Mouse (Mus musculus) spleen, adult 2 months (tissue): ENCODE measurements around the gene F830045P16Rik. TPM values are rescaled to one million over a fixed set of nuclear protein-coding genes. Genes with fewer than 3 reads are reported as not detected.
A peak's percentile ranks its signal among the peaks of the same experiment; 100 is the strongest.

ENCODE experiments used
- DNase-seq, 2 experiments: peaks; one replicate each; pipeline versions ENCODE4 v3.0.0 to v3.0.0-alpha.2; 2012 to 2021; ENCODE audit warnings: low spot score in 2 of 2, low read depth in 1 of 2
- H3K27ac ChIP-seq: fragments of 200-500 bp; 2 replicates; pipeline ENCODE4 v1.5.1; 2012; ENCODE audit warnings: low read length, inconsistent platforms; ENCODE audit not compliant: insufficient read depth
- H3K27me3 ChIP-seq: fragments of 200-500 bp; 2 replicates; pipeline ENCODE4 v1.6.1; 2012; ENCODE audit warnings: mild to moderate bottlenecking, moderate library complexity, low read length, inconsistent platforms; ENCODE audit not compliant: control insufficient read depth, insufficient read depth
- H3K36me3 ChIP-seq: fragments of 200-500 bp; 2 replicates; pipeline ENCODE4 v1.6.1; 2012; ENCODE audit warnings: mild to moderate bottlenecking, low read length, inconsistent platforms; ENCODE audit not compliant: control insufficient read depth, insufficient read depth
- H3K4me1 ChIP-seq: fragments of 200-500 bp; 2 replicates; pipeline ENCODE4 v1.6.1; 2011; ENCODE audit warnings: inconsistent platforms; ENCODE audit not compliant: control insufficient read depth, insufficient read depth, insufficient read length
- H3K4me3 ChIP-seq: fragments of 200-500 bp; 2 replicates; pipeline ENCODE4 v1.5.1; 2011; ENCODE audit warnings: mild to moderate bottlenecking, inconsistent platforms; ENCODE audit not compliant: insufficient read depth, insufficient read length; ENCODE audit errors: extremely low read depth
- CTCF ChIP-seq: fragments of 200-500 bp; IDR thresholded peaks from 2 replicates; pipeline ENCODE4 v1.5.1; 2011; ENCODE audit warnings: mild to moderate bottlenecking, inconsistent platforms; ENCODE audit not compliant: insufficient read depth, insufficient read length, insufficient replicate concordance; ENCODE audit errors: extremely low read depth
- POLR2A ChIP-seq: fragments of 200-500 bp; IDR thresholded peaks from 2 replicates; pipeline ENCODE4 v1.6.1; 2011; ENCODE audit warnings: low read depth, low read length, inconsistent platforms
- WGBS: fragments of 180-500 bp; shearing (Covaris S2); methylation state at CpG from one replicate; pipeline ENCODE4 v1.1.7; 2018; 5-methylcytosine and 5-hydroxymethylcytosine counted together
- polyA plus RNA-seq: library from polyadenylated mRNA; depleted of rRNA; stranded (reverse); fragments of >200 nt; gene quantifications from 2 replicates; pipeline ENCODE4 v1.2.3, GENCODE M21; 2012

F830045P16Rik gene
- polyA plus RNA-seq, 1 experiment, result 0.07 TPM

- H3K27ac ChIP-seq, result peak overlapping the region; percentile 45
- no peaks in the 10 kb centered on the region for H3K4me1 ChIP-seq
- no peaks in the 10 kb centered on the region for H3K36me3 ChIP-seq
- H3K4me3 ChIP-seq, result no peak overlapping the region
- TF ChIP-seq CTCF (no peak), POLR2A (no peak)
- H3K27me3 ChIP-seq, result no peaks in the 10 kb centered on the region
- 24% methylated on average over 9 of the region's 9 CpGs for WGBS
- DNase-seq, result no peak
Observed at GRCm38 (mm10) chr2:129549537-129550135, 13.2 kb upstream of the F830045P16Rik start.

DNA sequence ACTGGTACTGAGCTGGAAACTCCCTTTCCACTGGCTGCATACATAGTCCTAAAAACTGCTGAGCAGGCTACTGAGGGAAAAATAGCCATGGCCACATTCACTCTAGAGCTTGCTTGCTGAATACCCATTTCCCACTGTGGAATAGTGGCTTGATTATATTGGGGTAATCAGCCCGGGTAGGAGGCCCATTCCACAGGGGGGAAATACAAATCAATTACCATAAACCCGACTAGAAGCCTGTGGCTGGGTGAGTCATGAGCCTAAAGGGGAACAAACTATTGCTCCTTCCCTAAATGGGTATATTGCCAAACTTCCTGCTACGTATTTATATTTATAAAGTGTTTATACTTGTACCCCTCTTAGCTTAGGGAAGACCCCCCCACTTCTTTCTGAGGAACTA lies 10.4 kb upstream of the F830045P16Rik start:
- H3K27ac ChIP-seq, result no peak overlapping the region
- 21% methylated on average over 3 of the region's 3 CpGs for WGBS

DNA sequence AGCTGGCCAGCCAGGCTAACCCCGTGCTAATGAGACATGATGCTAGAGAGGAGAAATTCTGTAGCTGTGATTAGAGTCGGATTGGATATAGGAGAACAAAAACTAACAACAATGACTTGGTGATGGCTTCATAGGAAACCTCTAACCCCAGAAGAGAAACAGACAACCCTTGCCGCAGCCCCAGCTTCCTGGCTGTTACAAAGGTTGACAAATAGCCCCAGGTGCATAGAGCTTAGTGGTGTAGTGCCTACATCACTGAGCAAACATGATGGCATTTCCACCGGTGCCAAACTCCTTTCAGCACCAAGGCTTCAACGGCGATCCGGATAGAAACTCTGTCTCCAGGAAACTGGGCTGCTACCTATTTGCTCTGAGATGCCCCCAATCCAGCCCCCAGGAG lies 9.2 kb upstream of the F830045P16Rik start:
- no peak for DNase-seq
- Histone ChIP-seq H3K27ac (no peak overlapping the region), H3K4me1 (no peaks in the 10 kb centered on the region), H3K36me3 (no peaks in the 10 kb centered on the region), H3K4me3 (no peak overlapping the region), H3K27me3 (no peaks in the 10 kb centered on the region)
- 69% methylated on average over 7 of the region's 7 CpGs for WGBS
- TF ChIP-seq POLR2A, result no peak
- no peak for TF ChIP-seq CTCF

More for the DNA sequence above, 10.4 kb upstream of the F830045P16Rik start:
- TF ChIP-seq CTCF (no peak), POLR2A (no peak)
- no peak overlapping the region for H3K4me3 ChIP-seq
- H3K36me3 ChIP-seq, result no peaks in the 10 kb centered on the region
- no peaks in the 10 kb centered on the region for H3K4me1 ChIP-seq
- no peaks in the 10 kb centered on the region for H3K27me3 ChIP-seq
- no peak for DNase-seq

DNA sequence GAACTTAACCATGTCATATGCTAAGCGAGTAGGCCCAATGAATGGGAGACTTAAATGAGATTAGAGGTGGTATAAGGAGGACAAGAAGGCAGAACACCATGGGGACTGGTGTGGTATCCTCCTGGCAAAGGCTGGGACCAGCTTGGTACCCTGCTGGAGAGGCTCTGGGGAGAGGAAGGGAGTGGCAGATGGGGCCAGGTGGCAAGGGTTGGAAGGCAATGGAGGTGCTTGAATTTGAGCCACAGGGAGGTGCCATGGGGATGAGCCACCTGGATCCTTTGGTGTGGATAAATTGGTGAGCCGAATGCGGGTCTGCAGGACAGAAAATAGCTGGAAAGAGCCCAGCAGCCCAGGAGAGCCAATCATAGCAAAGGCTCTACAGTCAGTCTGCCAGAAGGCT lies 8.5 kb upstream of the F830045P16Rik start:
- Histone ChIP-seq H3K4me3 (no peak overlapping the region), H3K27ac (no peak overlapping the region), H3K27me3 (no peaks in the 10 kb centered on the region), H3K36me3 (no peaks in the 10 kb centered on the region), H3K4me1 (no peaks in the 10 kb centered on the region)
- TF ChIP-seq CTCF (no peak), POLR2A (no peak)
- 84% methylated on average over 3 of the region's 3 CpGs for WGBS
- DNase-seq, result no peak

DNA sequence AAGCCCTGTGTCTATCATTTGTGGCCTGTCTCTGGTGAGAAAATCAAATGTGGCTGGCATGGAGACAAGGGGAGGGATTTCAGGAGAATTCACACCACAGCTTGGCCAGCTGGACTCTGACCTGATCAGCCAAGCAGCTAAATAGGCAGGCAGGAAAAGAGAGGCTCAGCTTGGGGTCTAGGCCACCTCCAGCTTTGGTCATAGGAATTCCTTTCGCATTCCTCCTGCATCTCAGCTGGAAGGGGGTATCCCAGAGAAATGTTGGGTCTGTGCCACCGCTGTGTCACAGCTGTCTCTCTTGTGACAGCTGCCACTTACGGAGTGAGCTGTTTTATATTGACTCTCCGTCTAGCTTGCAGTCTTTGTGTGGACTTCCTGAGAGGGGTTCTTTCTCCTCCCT lies 8.0 kb upstream of the F830045P16Rik start:
- no peak for TF ChIP-seq POLR2A
- no peak for TF ChIP-seq CTCF
- Histone ChIP-seq H3K4me1 (no peaks in the 10 kb centered on the region), H3K27ac (no peak overlapping the region), H3K27me3 (no peaks in the 10 kb centered on the region), H3K36me3 (no peaks in the 10 kb centered on the region), H3K4me3 (no peak overlapping the region)
- 88% methylated on average over 4 of the region's 4 CpGs for WGBS
- no peak for DNase-seq

DNA sequence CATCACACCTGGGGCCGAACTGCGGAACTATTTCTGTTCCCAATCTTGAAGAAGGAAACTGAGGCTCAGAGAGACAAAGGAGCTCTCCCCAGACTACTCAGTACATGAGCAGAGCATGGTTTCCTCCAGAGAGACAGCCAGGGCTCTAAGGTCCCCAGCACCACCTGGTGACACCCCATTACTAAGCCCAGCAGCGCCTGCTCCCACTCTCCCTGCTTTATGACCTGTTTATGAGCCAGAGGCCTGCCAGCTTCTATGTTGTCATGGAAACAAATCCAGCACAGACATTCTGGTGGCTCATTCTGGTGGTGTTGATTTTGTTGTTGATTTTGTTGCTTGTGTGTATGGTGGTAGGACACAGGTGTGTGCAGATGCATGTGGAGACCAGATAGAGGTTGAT lies 3.6 kb upstream of the F830045P16Rik start:
- Histone ChIP-seq H3K27ac (no peak overlapping the region), H3K36me3 (no peaks in the 10 kb centered on the region), H3K4me3 (no peak overlapping the region), H3K27me3 (no peaks in the 10 kb centered on the region), H3K4me1 (no peaks in the 10 kb centered on the region)
- no peak for TF ChIP-seq POLR2A
- TF ChIP-seq CTCF, result no peak
- DNase-seq, result no peak
- 95% methylated on average over 3 of the region's 3 CpGs for WGBS

GRCm38 (mm10) chr2:129539175-129539574 lies 2.8 kb upstream of the F830045P16Rik start:
- Histone ChIP-seq H3K27me3 (no peaks in the 10 kb centered on the region), H3K36me3 (no peaks in the 10 kb centered on the region), H3K4me1 (no peaks in the 10 kb centered on the region), H3K4me3 (no peak overlapping the region), H3K27ac (no peak overlapping the region)
- 75% methylated on average over 4 of the region's 4 CpGs for WGBS
- no peak for TF ChIP-seq POLR2A
- DNase-seq, result no peak
